Mouse (Mus musculus) kidney, adult 2 months (tissue): Measurements from ENCODE around the gene Sh3bp5l.
A peak's percentile ranks its signal among the peaks of the same experiment; 100 is the strongest.

Experiments
- CTCF ChIP-seq: fragments of 200-500 bp; conservative IDR thresholded peaks from 2 replicates; pipeline ENCODE4 v1.5.1; 2011; ENCODE audit warnings: low read depth, mild to moderate bottlenecking, control low read depth, low read length, moderate library complexity, mixed read lengths; ENCODE audit not compliant: insufficient read depth, insufficient read length
- POLR2A ChIP-seq: fragments of 200-500 bp; IDR thresholded peaks from one replicate; pipeline ENCODE4 v1.6.1; 2011; ENCODE audit warnings: low read depth, low read length, control low read depth

DNA sequence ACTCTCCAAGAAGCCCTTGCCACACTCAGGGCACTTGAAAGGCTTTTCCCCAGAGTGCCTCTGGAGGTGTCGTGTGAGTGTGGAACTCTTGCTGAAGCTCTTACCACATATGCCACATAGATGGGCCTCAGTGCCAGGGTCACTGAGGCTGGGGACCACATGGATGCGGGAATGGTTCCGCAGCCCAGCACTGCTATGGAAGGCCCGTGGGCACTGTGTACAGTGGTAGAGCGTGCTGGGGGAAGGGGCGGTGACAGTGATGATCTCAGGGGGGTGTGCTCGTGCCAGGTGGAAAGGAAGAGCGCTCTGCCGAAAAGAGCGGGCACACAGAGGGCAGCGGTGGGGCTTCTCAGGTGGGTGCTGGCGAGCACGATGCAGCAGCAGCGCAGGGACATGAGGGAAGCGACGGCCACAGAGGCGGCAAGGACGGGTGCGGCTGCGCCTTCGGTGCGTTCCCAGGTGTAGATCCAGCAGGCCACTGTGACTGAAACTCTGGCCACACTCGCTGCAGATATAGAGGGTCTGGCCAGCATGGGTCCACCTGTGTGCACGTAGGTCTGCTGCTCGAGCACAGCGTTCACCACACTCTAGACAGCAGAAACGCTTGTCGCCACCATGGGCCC lies 13.6 kb upstream of the Sh3bp5l start:
- TF ChIP-seq CTCF, result no peak
- peak; percentile 7 for TF ChIP-seq POLR2A
